Mouse (Mus musculus) G1E-ER4 (cell line): Measurements from ENCODE around the gene Cebpzos. TPM values are rescaled to one million over a fixed set of nuclear protein-coding genes. Genes with fewer than 3 reads are reported as not detected.

Experiments
- GATA1 ChIP-seq: IDR thresholded peaks from one replicate; pipeline ENCODE4 v1.8.0; 2012; ENCODE audit warnings: low read length, inconsistent platforms
- polyA plus RNA-seq: library from polyadenylated mRNA; stranded (reverse); fragments of >175 nt; gene quantifications from 2 replicates; pipeline ENCODE4 v1.2.3, GENCODE M21; 2012

Cebpzos gene
- polyA plus RNA-seq, 1 experiment = 4.9 TPM

DNA sequence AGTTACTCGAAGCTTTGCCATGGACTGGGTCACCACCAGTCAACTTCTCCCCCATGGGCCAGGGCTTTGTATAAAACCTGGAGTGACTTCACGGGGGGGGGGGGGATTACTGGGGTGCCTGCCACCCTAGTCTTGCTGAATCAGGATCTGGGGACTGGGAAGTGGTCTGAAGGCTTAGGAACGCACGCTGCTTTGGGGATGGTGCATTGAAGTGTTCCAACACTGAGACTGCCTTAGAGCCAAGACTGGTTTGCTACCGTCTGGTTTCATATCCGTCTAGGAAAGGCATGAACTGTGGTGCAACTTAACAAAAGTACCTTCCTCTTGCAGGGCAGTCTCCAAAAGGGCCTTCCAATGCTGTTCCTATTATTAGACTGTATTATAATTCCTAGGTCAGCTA lies 1.4 kb downstream of the Cebpzos start:
- TF ChIP-seq GATA1 = no peak

DNA sequence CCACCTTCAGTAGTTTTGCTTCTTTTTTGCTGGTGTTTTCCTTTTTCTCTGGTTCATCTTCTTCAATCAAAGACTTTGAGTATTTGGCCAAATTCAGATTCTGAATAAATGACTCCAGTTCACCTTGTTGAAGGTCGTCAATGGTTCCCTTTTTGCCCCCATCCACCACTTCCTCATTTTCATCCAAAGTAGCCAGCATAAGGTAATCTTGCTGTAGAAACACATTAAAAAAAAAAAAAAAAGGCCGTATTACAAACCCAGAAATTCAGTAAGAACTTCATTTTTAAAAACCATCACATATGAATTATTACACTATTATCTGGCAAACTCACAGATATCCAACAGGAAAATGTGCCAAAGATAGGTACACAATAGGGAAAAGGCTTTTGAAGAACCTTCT lies 19.6 kb downstream of the Cebpzos start:
- no peak for TF ChIP-seq GATA1

DNA sequence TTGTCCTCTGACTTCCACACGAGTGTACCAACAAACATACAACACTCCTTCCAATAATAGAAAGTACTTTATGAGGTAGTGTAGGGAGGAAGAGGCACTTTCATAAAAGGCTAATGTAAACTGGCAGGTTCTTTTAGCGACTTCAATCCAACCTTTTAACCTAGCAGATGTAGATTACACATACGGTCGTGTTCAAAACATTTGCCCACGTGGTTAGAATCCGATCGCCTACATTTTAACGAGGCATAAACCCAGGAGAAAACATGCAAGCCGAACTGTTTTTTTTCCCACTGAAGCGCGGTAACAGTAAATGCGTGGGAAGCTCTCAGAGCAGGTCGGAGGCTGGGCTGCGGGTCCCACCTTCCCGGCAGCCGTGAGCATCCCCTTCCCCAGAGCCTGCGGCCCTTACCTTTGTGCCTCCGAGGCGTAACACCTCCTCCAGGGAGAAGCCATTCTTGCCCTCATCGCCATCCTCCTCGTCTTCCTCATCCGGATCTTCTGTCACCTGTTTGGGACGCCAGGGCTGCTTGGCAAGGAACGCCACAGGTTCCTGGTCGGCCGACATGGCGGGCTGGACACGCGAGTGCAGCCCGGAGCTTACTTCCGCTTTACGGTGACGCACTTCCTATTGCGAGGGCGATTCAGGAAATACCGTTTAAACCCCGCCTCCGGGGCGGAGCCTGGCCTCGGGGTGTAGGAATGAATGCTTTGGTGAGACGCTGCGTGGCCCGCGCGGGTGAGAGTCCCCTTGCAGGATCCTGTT lies 20.3 kb downstream of the Cebpzos start, which contains the start of the genes Cebpz and Ndufaf7:
Gene Cebpz (minus strand): TSS at position 601 of the 763 bp plus-strand sequence.
Gene Ndufaf7 (plus strand): TSS at position 671 of the 763 bp plus-strand sequence.
- no peak for TF ChIP-seq GATA1

DNA sequence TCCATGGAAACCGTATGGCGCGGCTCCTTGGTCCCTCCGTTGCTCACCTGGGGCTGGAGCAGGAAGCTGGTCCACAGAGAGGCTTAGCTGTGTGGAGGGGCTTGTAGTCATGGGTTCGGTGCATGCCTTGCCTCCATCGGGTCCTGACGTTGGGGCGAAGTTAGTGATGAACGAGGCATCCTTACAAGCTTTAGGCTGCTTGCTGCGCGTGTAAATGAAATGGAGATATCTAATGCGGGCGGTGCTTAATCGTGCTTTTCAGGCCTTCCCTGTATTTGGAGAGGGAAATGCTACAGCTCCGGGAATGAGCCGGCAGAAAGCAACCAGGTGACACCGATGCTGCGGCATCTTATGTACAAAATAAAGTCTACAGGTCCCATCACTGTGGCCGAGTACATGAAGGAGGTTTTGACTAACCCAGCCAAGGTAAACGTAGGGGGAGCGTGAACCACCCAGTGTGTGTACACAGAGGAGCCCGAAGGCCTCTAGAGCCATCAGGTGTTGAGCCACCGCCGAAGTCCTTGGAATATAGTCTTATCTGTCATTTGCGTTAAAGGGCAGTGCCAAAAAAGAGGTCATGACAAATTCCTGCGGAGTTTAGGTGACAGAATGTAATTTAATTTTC lies 21.0 kb downstream of the Cebpzos start:
- TF ChIP-seq GATA1 = no peak

GRCm38 (mm10) chr17:78938927-78939326 lies 22.6 kb downstream of the Cebpzos start:
- no peak for TF ChIP-seq GATA1

DNA sequence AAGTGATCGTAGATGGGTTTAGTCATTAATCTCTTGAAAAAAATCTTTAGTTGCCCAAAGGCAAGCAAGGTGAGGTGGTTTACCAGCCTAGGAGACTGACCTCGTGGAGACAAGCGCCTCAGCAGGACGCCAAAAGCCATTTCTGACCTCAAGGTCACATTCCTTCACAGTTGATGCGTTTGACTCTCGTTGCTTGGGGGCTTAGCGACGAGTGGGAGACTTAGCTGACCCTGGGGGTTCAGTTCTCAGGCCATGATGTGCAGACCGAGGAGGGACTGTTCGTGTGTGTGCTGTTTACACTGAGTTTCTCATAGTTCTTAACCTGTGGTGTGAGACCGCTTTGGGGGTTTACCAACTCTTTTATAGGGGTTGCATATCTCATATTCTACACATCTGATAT lies 26.3 kb downstream of the Cebpzos start:
- TF ChIP-seq GATA1 = no peak

- no peak for TF ChIP-seq GATA1
Measured at GRCm38 (mm10) chr17:78951225-78951624, 34.9 kb downstream of the Cebpzos start.

DNA sequence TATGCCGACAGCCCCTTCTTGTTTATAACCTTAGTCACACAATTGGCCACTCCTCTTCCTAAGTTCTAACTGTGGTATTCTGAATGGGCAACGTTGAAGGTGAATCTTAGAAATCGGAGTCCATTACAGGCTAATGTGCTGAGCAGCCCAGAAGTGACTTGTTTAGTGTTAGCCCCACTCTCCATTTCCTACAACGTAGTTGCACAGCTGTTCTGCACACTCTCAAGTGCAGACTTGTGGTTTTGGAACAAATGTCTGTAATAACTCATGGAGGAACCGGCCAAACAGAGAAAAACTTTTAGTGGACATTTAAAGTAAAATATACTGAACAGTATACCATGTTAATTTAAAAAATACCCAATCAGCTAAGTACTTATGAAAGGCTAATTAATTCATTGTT lies 35.8 kb downstream of the Cebpzos start:
- TF ChIP-seq GATA1 = no peak

GRCm38 (mm10) chr17:78953240-78953639 lies 36.9 kb downstream of the Cebpzos start:
- TF ChIP-seq GATA1 = no peak

- no peak for TF ChIP-seq GATA1
Measured at GRCm38 (mm10) chr17:78959473-78959872, 43.2 kb downstream of the Cebpzos start.

DNA sequence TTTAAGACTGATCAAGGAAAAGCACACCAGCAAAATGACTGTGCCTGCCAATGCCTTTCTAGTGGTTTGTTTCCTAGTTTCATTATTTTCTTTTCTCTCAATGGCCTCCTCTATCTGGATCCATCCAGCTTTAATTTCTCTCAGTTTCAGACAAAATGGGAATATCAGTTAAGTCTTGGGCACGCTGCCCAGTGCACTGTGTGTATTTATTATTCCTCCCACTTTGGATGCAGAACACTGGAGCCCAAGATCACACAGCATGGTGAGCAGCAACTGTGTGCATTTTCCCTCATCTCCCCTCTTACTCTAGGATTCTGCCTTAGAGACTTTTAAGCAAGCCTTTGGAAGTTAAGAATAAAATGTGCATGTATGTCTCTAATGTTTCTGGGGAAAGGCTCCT lies 48.1 kb downstream of the Cebpzos start:
- no peak for TF ChIP-seq GATA1

DNA sequence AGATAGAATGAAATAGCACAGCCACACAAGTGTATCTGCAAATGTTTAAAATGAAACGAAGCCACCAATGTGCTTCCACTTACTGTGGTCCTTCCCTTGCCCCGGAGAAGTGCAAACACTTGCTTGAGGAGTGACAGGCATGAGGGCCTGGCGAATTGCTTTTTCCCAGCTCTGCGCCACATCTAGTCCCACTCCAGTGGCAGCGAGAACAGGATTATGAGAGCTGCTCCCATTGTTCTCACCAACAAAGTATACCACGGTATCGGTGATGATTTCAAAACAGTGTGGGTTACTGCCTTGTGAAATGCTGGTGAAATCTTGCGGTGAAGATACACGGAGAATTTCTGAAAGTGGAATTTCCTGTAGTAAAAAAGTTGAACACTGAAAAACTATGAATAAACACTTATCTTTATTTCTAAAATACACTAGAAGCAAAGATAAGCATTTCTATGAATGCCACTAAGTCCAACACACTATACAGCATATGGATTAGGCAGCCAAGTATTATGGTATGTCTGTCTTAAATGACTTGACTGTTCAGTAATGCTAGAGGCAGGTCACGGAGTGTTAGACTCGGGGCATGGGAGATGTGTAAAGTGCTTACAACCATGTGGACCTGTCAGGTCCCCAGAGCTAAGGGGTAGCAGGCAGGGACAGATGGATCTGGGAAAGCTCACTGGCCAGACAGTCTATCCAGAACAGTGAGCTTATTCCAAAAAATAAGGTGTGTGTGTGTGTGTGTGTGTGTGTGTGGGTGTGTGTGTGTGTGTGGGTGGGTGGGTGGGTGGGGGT lies 50.0 kb downstream of the Cebpzos start:
- no peak for TF ChIP-seq GATA1

DNA sequence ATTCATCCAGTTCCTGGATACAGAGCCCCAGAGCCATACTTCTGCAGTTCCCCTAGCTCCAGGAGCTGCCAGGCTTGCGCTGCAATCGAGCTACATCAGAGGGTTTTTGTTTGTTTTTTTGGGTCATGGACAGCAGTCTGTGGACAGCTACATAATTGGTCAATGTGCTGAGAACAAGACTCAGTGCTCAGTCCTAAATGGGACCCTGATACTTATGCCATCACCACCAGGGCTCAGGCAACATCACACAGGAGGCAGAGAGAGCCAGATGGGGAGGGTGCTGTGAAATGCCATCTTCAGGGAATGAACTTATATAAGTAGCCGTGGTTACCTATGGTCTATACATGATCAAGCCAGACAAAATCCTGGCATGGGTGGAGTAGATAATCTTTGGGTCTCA lies 52.2 kb downstream of the Cebpzos start:
- no peak for TF ChIP-seq GATA1

Other genes with a start within 250 kb of the Cebpzos start
- gene Strn, start 179.3 kb upstream of the Cebpzos start, polyA plus RNA-seq = 3.0 and 3.8 TPM in 2 replicates
- 1.5 and 5.1 TPM in 2 replicates for gene Heatr5b, start 81.1 kb upstream of the Cebpzos start, polyA plus RNA-seq
- gene Gpatch11, start 80.9 kb upstream of the Cebpzos start, polyA plus RNA-seq = 0.90 and 4.0 TPM in 2 replicates
- 15.3 and 21.7 TPM in 2 replicates for gene Eif2ak2, start 33.9 kb upstream of the Cebpzos start, polyA plus RNA-seq
- not detected in 2 replicates for gene Sult6b1, start 9.5 kb upstream of the Cebpzos start, polyA plus RNA-seq
- 41.7 and 47.2 TPM in 2 replicates for gene Cebpz, start 20.6 kb downstream of the Cebpzos start, polyA plus RNA-seq
- 1.1 and 3.0 TPM in 2 replicates for gene Ndufaf7, start 20.6 kb downstream of the Cebpzos start, polyA plus RNA-seq
- gene Prkd3, start 104.3 kb downstream of the Cebpzos start, polyA plus RNA-seq = not detected in 2 replicates
- gene Qpct, start 135.4 kb downstream of the Cebpzos start, polyA plus RNA-seq = not detected in 2 replicates